10 mouse cellular contexts compared by ENCODE assay signal in the genomic region with DNA sequence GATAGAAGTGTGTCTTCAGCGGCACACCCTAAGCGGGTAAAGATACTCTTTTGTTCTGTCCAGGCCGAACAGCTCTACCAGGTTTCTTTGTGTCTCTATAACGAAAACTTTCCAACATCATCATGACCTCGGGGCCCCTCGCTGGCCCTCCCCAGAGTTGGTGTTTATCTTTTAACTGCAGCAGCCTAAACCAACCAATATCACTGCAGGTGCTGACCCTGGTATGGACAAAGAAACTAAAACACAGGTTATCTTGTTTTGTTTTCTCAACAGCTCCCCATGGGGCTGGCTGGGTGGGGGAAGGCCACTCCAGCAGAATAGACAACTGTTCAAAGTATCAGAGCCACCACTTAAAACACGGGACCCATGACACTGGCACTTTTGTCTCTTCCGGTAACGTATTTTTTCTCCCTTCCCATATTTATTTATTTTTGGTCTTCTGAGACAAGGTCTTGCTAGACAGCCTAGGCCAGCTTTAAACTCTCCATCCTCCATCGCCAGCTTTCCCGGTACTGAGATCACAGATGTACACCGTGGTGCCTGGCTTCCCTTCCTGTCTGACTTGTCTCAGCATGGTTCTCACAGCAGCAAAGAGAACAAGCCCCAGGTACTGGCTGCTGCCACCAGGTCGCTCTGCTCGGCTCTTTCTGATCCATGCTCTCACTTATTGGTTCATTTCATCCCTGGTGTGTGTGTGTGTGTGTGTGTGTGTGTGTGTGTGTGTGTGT.
A peak's percentile ranks its signal among the peaks of the same experiment; 100 is the strongest.
DNase-seq lines count a peak whose midpoint lies in the region; ATAC-seq and TF ChIP-seq lines count a peak whose summit lies in the region.
"Had no signal": no experiment of that assay in that cellular context is flagged by ENCODE, and none has a peak within 500 bp of the region (broad histone marks: within the 10 kb centered on the region; RNA-seq: fewer than 3 reads in every experiment).

No protein-coding gene starts in this region.

- no peak overlapping the region for H3K9ac ChIP-seq in embryonic facial prominence, embryonic 12.5 days
- no peak overlapping the region for H3K9ac ChIP-seq in liver, postnatal 0 days (replicated peaks)
- H3K9ac ChIP-seq: heart, embryonic 15.5 days; lung, embryonic 15.5 days; midbrain, embryonic 15.5 days had no signal

- H3K27me3 ChIP-seq in embryonic facial prominence, embryonic 12.5 days = no peaks in the 10 kb centered on the region
- H3K27me3 ChIP-seq in liver, postnatal 0 days (ENCODE audit: insufficient read depth, low read length) = no peaks in the 10 kb centered on the region
- H3K27me3 ChIP-seq: heart, embryonic 15.5 days; lung, embryonic 15.5 days; midbrain, embryonic 15.5 days had no signal

- no peak for TF ChIP-seq POLR2A in brain, embryonic 14.5 days (IDR thresholded peaks at IDR 0.05; ENCODE audit: borderline replicate concordance, extremely low read depth, insufficient read depth, insufficient read length, poor library complexity, severe bottlenecking)

- peaks cover 35% of the 10 kb centered on the region for H3K4me1 ChIP-seq in embryonic facial prominence, embryonic 12.5 days
- peaks cover 37% of the 10 kb centered on the region for H3K4me1 ChIP-seq in liver, postnatal 0 days (ENCODE audit: insufficient read depth)

- H3K9me3 ChIP-seq in embryonic facial prominence, embryonic 12.5 days = no peaks in the 10 kb centered on the region
- H3K9me3 ChIP-seq in liver, postnatal 0 days (ENCODE audit: low read length) = no peaks in the 10 kb centered on the region
- H3K9me3 ChIP-seq: heart, embryonic 15.5 days; lung, embryonic 15.5 days; midbrain, embryonic 15.5 days had no signal

- H3K4me3 ChIP-seq in layer of hippocampus, adult 2 months = no peak overlapping the region
- no peak overlapping the region for H3K4me3 ChIP-seq in embryonic facial prominence, embryonic 12.5 days
- no peak overlapping the region for H3K4me3 ChIP-seq in liver, postnatal 0 days (ENCODE audit: low read depth, low read length)
- H3K4me3 ChIP-seq: heart, embryonic 15.5 days; lung, embryonic 15.5 days; midbrain, embryonic 15.5 days had no signal

- TF ChIP-seq CTCF in layer of hippocampus, adult 2 months (conservative IDR thresholded peaks at IDR 0.05) = no peak
- no peak for TF ChIP-seq CTCF in brain, embryonic 14.5 days (IDR thresholded peaks at IDR 0.05; ENCODE audit: borderline replicate concordance, extremely low read depth, insufficient read depth, insufficient read length)
- TF ChIP-seq CTCF in liver, postnatal 0 days (IDR thresholded peaks at IDR 0.05; ENCODE audit: low read depth) = no peak

- H3K27ac ChIP-seq in layer of hippocampus, adult 2 months = peak overlapping the region; percentile 75; the same call in 1 of the 2 replicates
- H3K27ac ChIP-seq in embryonic facial prominence, embryonic 12.5 days = 0 out of 2 replicates have a peak overlapping the region, but pooled peaks have one; percentile 19
- no peak overlapping the region for H3K27ac ChIP-seq in liver, postnatal 0 days (ENCODE audit: low read depth)
- H3K27ac ChIP-seq: heart, embryonic 15.5 days; lung, embryonic 15.5 days; midbrain, embryonic 15.5 days had no signal

- peak; percentile 83 for TF ChIP-seq EP300 in liver, postnatal 0 days (IDR thresholded peaks at IDR 0.05; ENCODE audit: low read depth)

- 51% methylated on average over 14 of the region's 14 CpGs for WGBS in embryonic facial prominence, embryonic 12.5 days
- 44% methylated on average over 14 of the region's 14 CpGs for WGBS in liver, postnatal 0 days (ENCODE audit: insufficient replicate concordance)

- no peak overlapping the region for H3K4me2 ChIP-seq in embryonic facial prominence, embryonic 12.5 days (replicated peaks)
- peak overlapping the region; percentile 33 for H3K4me2 ChIP-seq in liver, postnatal 0 days (ENCODE audit: low read depth, low read length)
- H3K4me2 ChIP-seq: heart, embryonic 15.5 days; lung, embryonic 15.5 days; midbrain, embryonic 15.5 days had no signal

- no peak for DNase-seq in layer of hippocampus, adult 2 months (ENCODE audit: low spot score in 2 of 2)
- DNase-seq in layer of hippocampus, adult 9-11 months = no peak
- peak; percentile 25 for DNase-seq in brain, embryonic 14.5 days (ENCODE audit: low read depth)
- no peak for DNase-seq in liver, postnatal 0 days
- DNase-seq in spleen, adult 18-20 months = no peak
- DNase-seq in left cerebral cortex, adult 8-10 months (ENCODE audit: low spot score in 2 of 2) = no peak

- no peaks in the 10 kb centered on the region for H3K36me3 ChIP-seq in embryonic facial prominence, embryonic 12.5 days
- no peaks in the 10 kb centered on the region for H3K36me3 ChIP-seq in liver, postnatal 0 days (replicated peaks; ENCODE audit: insufficient read depth, low read length)
- H3K36me3 ChIP-seq: heart, embryonic 15.5 days; lung, embryonic 15.5 days; midbrain, embryonic 15.5 days had no signal

- no peak for ATAC-seq in embryonic facial prominence, embryonic 12.5 days (ENCODE audit: insufficient number of reproducible peaks, insufficient read depth, low FRiP score, low TSS enrichment)
- peak; percentile 57 for ATAC-seq in liver, postnatal 0 days
- ATAC-seq: midbrain, embryonic 15.5 days had no signal
